Mouse (Mus musculus): ENCODE measurements at regions not wholly inside any gene's neighbourhood (a gene's known extent, or its start where the extent isn't known, plus 50 kb on each side); places are given as distances from the start of the nearest gene placed in this dataset.
"Not testable (repeated sequence)": the region's sequence is repeated elsewhere in the genome, so short reads cannot be mapped to it uniquely, and the experiment has no call there.

DNA sequence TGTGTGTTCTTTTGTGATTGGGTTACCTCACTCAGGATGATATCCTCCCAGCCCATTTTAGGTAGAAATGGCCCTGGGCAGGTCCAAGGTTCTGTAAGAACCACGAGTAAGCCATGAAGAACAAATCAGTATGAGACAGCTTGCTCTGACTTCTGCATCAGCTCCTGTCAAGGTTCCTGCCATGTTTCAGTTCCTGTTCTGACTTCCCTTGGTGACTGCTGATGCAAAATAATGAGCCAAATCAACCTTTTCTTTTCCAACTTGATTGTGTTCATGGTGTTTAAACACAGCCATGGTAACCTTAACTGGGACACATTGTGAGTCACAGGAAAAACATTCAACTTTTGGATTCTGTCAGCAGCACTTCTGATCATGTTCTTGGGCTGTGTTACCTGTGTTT is 667.4 kb upstream of the Igfbp7 start:
- no peak for ATAC-seq
- H3K9ac ChIP-seq (ENCODE audit: low read depth, low read length): no peak overlapping the region
- H3K4me3 ChIP-seq (ENCODE audit: low read length): no peak overlapping the region
- H3K4me2 ChIP-seq (ENCODE audit: low read length): no peak overlapping the region
- no peaks in the 10 kb centered on the region for H3K4me1 ChIP-seq (ENCODE audit: control insufficient read depth, insufficient read depth, low read depth, low read length)
- H3K36me3 ChIP-seq (ENCODE audit: control insufficient read depth, insufficient read depth, low read length): no peaks in the 10 kb centered on the region
- H3K27me3 ChIP-seq (replicated peaks; ENCODE audit: control insufficient read depth, insufficient read depth, low read length): no peaks in the 10 kb centered on the region
- no peaks in the 10 kb centered on the region for H3K9me3 ChIP-seq (ENCODE audit: control insufficient read depth, low read length)
- H3K27ac ChIP-seq (ENCODE audit: low read depth, low read length): no peak overlapping the region
- WGBS: 54% methylated on average over 1 of the region's 1 CpGs

DNA sequence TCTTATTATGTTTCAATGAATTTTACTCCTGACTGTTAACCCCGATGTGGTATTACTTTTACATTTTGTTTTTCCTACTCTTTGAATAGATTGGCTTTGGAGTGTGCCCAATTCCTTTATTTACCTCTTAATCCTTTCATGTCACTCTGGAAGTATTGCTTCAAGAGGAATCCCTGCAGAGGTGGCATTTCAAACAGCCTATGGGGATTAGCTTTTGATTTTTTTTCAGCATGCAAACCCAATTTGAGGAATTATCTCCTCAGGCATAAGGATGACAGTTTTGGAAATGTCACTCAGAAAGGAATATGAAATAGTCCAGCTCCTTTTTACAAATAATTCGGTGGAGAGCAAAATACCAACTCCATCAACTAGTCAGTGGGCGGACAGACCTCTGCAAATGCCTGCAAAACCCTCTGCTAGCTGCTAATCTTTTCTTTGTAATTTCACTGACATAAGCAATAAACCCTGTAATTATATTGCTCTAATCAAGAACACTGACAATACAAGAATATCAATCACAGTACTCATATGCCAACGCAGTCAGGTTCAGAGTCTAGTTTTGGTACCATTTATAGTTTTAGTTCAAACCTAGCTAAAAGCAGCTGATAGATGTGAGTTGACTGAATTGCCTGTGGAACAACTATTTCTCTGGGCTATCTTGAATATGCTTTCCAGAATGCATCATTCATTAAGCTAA is 624.9 kb upstream of the Igfbp7 start:
- no peaks in the 10 kb centered on the region for H3K36me3 ChIP-seq (ENCODE audit: control insufficient read depth, insufficient read depth, low read length)
- no peak overlapping the region for H3K27ac ChIP-seq (ENCODE audit: low read depth, low read length)
- no peaks in the 10 kb centered on the region for H3K4me1 ChIP-seq (ENCODE audit: control insufficient read depth, insufficient read depth, low read depth, low read length)
- H3K4me3 ChIP-seq (ENCODE audit: low read length): no peak overlapping the region
- WGBS: 61% methylated on average over 4 of the region's 4 CpGs
- H3K27me3 ChIP-seq (replicated peaks; ENCODE audit: control insufficient read depth, insufficient read depth, low read length): no peaks in the 10 kb centered on the region
- no peak overlapping the region for H3K9ac ChIP-seq (ENCODE audit: low read depth, low read length)
- no peaks in the 10 kb centered on the region for H3K9me3 ChIP-seq (ENCODE audit: control insufficient read depth, low read length)
- no peak overlapping the region for H3K4me2 ChIP-seq (ENCODE audit: low read length)
- no peak for ATAC-seq

- WGBS: 77% methylated on average over 4 of the region's 4 CpGs
- Histone ChIP-seq H3K9me3 (ENCODE audit: control insufficient read depth, low read length) (no peaks in the 10 kb centered on the region), H3K27me3 (replicated peaks; ENCODE audit: control insufficient read depth, insufficient read depth, low read length) (no peaks in the 10 kb centered on the region), H3K27ac (ENCODE audit: low read depth, low read length) (no peak overlapping the region), H3K4me2 (ENCODE audit: low read length) (no peak overlapping the region), H3K9ac (ENCODE audit: low read depth, low read length) (no peak overlapping the region), H3K36me3 (ENCODE audit: control insufficient read depth, insufficient read depth, low read length) (no peaks in the 10 kb centered on the region), H3K4me1 (ENCODE audit: control insufficient read depth, insufficient read depth, low read depth, low read length) (no peaks in the 10 kb centered on the region), H3K4me3 (ENCODE audit: low read length) (no peak overlapping the region)
- ATAC-seq: no peak
Measured at GRCm38 (mm10) chr5:78017523-78017922, 609.7 kb upstream of the Igfbp7 start.

DNA sequence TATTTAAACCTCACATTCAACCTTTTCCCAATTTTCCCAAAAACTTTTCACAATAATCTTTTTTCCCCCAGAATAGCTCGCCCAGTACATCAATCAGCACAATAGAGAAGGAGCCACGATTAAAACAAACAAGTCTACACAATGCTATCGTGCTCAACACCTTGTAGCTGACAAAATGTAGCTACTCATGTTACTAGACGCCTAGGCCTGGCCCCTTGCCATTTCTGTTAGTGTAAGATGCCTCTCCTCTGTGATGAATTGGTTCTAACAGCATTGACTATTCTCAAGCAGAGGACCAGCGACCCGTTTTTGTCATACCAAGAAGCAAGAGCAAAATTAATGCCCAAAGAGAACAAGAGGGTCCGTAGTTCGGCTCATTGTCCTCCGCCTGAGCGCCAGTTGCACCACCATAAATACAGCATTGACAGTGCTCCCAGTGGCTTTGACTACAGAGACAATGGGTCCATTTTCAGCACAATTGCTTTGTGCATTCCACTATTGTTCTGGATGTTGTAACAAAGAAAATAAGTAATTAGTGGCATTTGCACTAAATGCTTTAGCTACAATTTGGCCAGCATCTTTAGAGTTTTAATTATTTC is 578.7 kb upstream of the Igfbp7 start:
- no peaks in the 10 kb centered on the region for H3K27me3 ChIP-seq (replicated peaks; ENCODE audit: control insufficient read depth, insufficient read depth, low read length)
- WGBS: 44% methylated on average over 10 of the region's 10 CpGs
- H3K4me3 ChIP-seq (ENCODE audit: low read length): no peak overlapping the region
- no peak overlapping the region for H3K9ac ChIP-seq (ENCODE audit: low read depth, low read length)
- H3K4me2 ChIP-seq (ENCODE audit: low read length): no peak overlapping the region
- H3K36me3 ChIP-seq (ENCODE audit: control insufficient read depth, insufficient read depth, low read length): no peaks in the 10 kb centered on the region
- no peaks in the 10 kb centered on the region for H3K4me1 ChIP-seq (ENCODE audit: control insufficient read depth, insufficient read depth, low read depth, low read length)
- no peak overlapping the region for H3K27ac ChIP-seq (ENCODE audit: low read depth, low read length)
- ATAC-seq: no peak
- no peaks in the 10 kb centered on the region for H3K9me3 ChIP-seq (ENCODE audit: control insufficient read depth, low read length)

- no peak for ATAC-seq
- H3K9ac ChIP-seq (ENCODE audit: low read depth, low read length): no peak overlapping the region
- no peaks in the 10 kb centered on the region for H3K27me3 ChIP-seq (replicated peaks; ENCODE audit: control insufficient read depth, insufficient read depth, low read length)
- no peak overlapping the region for H3K27ac ChIP-seq (ENCODE audit: low read depth, low read length)
- H3K4me1 ChIP-seq (ENCODE audit: control insufficient read depth, insufficient read depth, low read depth, low read length): no peaks in the 10 kb centered on the region
- no peaks in the 10 kb centered on the region for H3K9me3 ChIP-seq (ENCODE audit: control insufficient read depth, low read length)
- 56% methylated on average over 1 of the region's 1 CpGs for WGBS
- no peak overlapping the region for H3K4me2 ChIP-seq (ENCODE audit: low read length)
- H3K4me3 ChIP-seq (ENCODE audit: low read length): no peak overlapping the region
- H3K36me3 ChIP-seq (ENCODE audit: control insufficient read depth, insufficient read depth, low read length): no peaks in the 10 kb centered on the region
Measured at GRCm38 (mm10) chr5:77985269-77985668, 577.4 kb upstream of the Igfbp7 start.

- not testable (repeated sequence) for H3K27ac ChIP-seq (ENCODE audit: low read depth, low read length)
- ATAC-seq: peak; percentile 67; the same call in 1 of the 2 replicates
Measured at GRCm38 (mm10) chr5:77940021-77940420, 532.2 kb upstream of the Igfbp7 start.

DNA sequence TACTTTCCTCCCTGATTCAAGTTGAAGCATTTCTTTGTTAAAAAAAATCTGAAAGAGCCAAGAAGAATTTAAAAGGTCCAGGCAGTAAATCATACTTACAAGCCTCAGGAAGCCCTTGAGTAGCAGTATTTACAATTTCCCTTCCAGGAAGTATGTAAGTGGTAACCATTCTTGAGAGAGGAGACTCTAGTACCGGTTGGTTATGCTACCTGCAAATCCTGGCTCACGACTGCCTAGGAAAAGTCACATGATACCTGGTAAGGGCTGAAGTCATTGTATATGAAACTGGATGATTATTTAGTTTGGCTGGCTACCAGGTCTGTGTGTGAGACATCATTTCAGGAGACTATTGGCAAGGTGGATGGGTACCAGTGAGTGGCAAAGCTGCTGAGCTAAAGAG is 524.0 kb upstream of the Igfbp7 start:
- 90% methylated on average over 2 of the region's 2 CpGs for WGBS
- no peak overlapping the region for H3K27ac ChIP-seq (ENCODE audit: low read depth, low read length)

More at GRCm38 (mm10) chr5:77940021-77940420, 532.2 kb upstream of the Igfbp7 start:
- H3K4me1 ChIP-seq (ENCODE audit: control insufficient read depth, insufficient read depth, low read depth, low read length); H3K9me3 ChIP-seq (ENCODE audit: control insufficient read depth, low read length); H3K4me3 ChIP-seq (ENCODE audit: low read length); H3K4me2 ChIP-seq (ENCODE audit: low read length); H3K9ac ChIP-seq (ENCODE audit: low read depth, low read length); H3K27me3 ChIP-seq (replicated peaks; ENCODE audit: control insufficient read depth, insufficient read depth, low read length); H3K36me3 ChIP-seq (ENCODE audit: control insufficient read depth, insufficient read depth, low read length): not testable (repeated sequence)
- WGBS: 44% methylated on average over 4 of the region's 4 CpGs

GRCm38 (mm10) chr5:77921186-77921585 is 513.3 kb upstream of the Igfbp7 start:
- H3K4me1 ChIP-seq (ENCODE audit: control insufficient read depth, insufficient read depth, low read depth, low read length): no peaks in the 10 kb centered on the region
- no peaks in the 10 kb centered on the region for H3K36me3 ChIP-seq (ENCODE audit: control insufficient read depth, insufficient read depth, low read length)
- no peaks in the 10 kb centered on the region for H3K27me3 ChIP-seq (replicated peaks; ENCODE audit: control insufficient read depth, insufficient read depth, low read length)
- ATAC-seq: no peak
- WGBS: 73% methylated on average over 2 of the region's 2 CpGs
- no peak overlapping the region for H3K4me3 ChIP-seq (ENCODE audit: low read length)
- no peak overlapping the region for H3K4me2 ChIP-seq (ENCODE audit: low read length)
- no peak overlapping the region for H3K27ac ChIP-seq (ENCODE audit: low read depth, low read length)
- no peak overlapping the region for H3K9ac ChIP-seq (ENCODE audit: low read depth, low read length)
- H3K9me3 ChIP-seq (ENCODE audit: control insufficient read depth, low read length): no peaks in the 10 kb centered on the region

More for the DNA sequence above, 524.0 kb upstream of the Igfbp7 start:
- no peaks in the 10 kb centered on the region for H3K9me3 ChIP-seq (ENCODE audit: control insufficient read depth, low read length)
- H3K9ac ChIP-seq (ENCODE audit: low read depth, low read length): no peak overlapping the region
- H3K36me3 ChIP-seq (ENCODE audit: control insufficient read depth, insufficient read depth, low read length): no peaks in the 10 kb centered on the region
- H3K4me2 ChIP-seq (ENCODE audit: low read length): no peak overlapping the region
- H3K4me3 ChIP-seq (ENCODE audit: low read length): no peak overlapping the region
- ATAC-seq: no peak
- no peaks in the 10 kb centered on the region for H3K4me1 ChIP-seq (ENCODE audit: control insufficient read depth, insufficient read depth, low read depth, low read length)
- H3K27me3 ChIP-seq (replicated peaks; ENCODE audit: control insufficient read depth, insufficient read depth, low read length): no peaks in the 10 kb centered on the region

DNA sequence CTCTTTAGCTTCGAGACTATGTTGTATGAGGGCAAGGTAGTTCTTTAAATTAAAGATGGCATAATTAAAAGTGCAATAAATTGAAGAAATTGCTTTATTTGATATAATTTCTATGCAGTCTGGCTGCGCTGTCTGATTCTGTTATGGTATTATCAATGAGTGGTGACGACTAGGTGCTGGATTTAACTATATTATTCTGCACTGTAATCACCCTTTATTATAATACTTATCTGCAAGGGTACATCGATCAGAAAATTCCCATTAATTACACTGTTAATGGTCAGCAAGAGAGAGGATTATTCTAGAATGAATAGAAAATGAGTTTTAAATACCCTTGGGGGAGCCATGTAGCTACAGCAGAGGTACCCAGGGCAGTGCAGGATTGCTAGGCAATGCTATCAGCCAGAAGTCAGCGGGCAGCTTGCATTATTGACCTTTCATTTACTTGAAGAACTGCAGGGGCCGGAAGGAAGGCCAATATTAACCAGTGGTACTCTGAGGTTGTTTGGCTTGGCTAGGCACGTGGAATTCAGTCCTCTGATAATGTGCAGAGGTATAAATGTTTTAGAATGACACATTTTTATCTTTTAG is 509.3 kb upstream of the Igfbp7 start:
- Histone ChIP-seq H3K9me3 (ENCODE audit: control insufficient read depth, low read length) (no peaks in the 10 kb centered on the region), H3K4me1 (ENCODE audit: control insufficient read depth, insufficient read depth, low read depth, low read length) (no peaks in the 10 kb centered on the region), H3K36me3 (ENCODE audit: control insufficient read depth, insufficient read depth, low read length) (no peaks in the 10 kb centered on the region), H3K4me3 (ENCODE audit: low read length) (no peak overlapping the region), H3K4me2 (ENCODE audit: low read length) (no peak overlapping the region), H3K27ac (ENCODE audit: low read depth, low read length) (no peak overlapping the region), H3K27me3 (replicated peaks; ENCODE audit: control insufficient read depth, insufficient read depth, low read length) (no peaks in the 10 kb centered on the region), H3K9ac (ENCODE audit: low read depth, low read length) (no peak overlapping the region)
- ATAC-seq: no peak
- WGBS: 48% methylated on average over 7 of the region's 7 CpGs

All from hindbrain, embryonic 16.5 days (tissue).